Mouse (Mus musculus): ENCODE data around the gene Hey2. TPM values are rescaled to one million over a fixed set of nuclear protein-coding genes. Genes with fewer than 3 reads are reported as not detected.

Hey2 gene
- total RNA-seq (2023), result 0.23 to 0.33 TPM (median 0.30 TPM) in 3 of 4 replicates, not detected in the other

GRCm38 (mm10) chr10:30842643-30843437 lies at the start of gene Hey2:
Hey2 (minus strand) TSS chr10:30842801.

GRCm38 (mm10) chr10:30802681-30803586 lies 39.7 kb downstream of the Hey2 start, which contains the start of gene Ncoa7:
Ncoa7 (minus strand) TSS chr10:30803326.

Other genes with a start within 250 kb of the Hey2 start
- gene Trmt11, start 242.1 kb downstream of the Hey2 start, total RNA-seq (2023), result 10.5 to 18.6 TPM (median 14.4 TPM) in 4 replicates
- gene Hint3, start 213.2 kb downstream of the Hey2 start, total RNA-seq (2023), result 23.5 to 31.3 TPM (median 26.7 TPM) in 4 replicates
- 18.1 to 22.7 TPM (median 19.9 TPM) in 4 replicates for gene Ncoa7, start 39.5 kb downstream of the Hey2 start, total RNA-seq (2023)

Data from B cell, adult 62 days (primary cell).